Mouse (Mus musculus): ENCODE measurements around the gene Olfr1317. TPM values are rescaled to one million over a fixed set of nuclear protein-coding genes. Genes with fewer than 3 reads are reported as not detected.

Olfr1317 gene
- total RNA-seq (2014; rRNA removed) (not detected in 2 replicates), polyA plus RNA-seq (2015; fragmentation: Nextera tagmentation; extraction: Ambion mirVana) (not detected in 2 replicates)

DNA sequence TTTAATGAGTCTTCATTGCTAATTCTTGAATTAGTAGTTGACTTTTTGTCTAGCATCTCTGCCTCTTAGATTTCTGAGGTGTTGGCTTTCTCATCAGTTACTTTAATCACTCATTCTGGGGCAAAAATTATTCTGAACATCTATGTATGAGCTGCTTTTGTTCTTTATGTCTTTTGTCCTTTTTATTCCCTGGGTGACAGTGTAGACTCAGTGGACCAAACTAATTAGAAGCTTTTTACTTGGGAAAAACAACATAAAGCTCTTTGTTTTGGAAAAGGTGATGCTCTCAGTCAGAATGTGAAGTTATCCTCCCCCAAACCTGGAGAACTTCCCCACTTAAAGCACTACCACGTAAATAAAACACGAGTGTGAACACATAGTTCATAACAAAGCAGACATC, at the start of gene Olfr1317:
Gene Olfr1317, plus strand, starts transcription at position 301 of the 400 bp plus-strand sequence.
- no peaks in the 10 kb centered on the region for H3K9me3 ChIP-seq (ENCODE audit: low read length)
- no peak for TF ChIP-seq CTCF (IDR thresholded peaks at IDR 0.05; ENCODE audit: low read depth)
- no peak within 1 kb of the TSS for H3K4me3 ChIP-seq (ENCODE audit: low read depth, low read length)
- H3K4me1 ChIP-seq (ENCODE audit: insufficient read depth): no peaks in the 10 kb centered on the region
- H3K27me3 ChIP-seq (ENCODE audit: insufficient read depth, low read length): no peaks in the 10 kb centered on the region
- 76% methylated on average over 2 of the region's 2 CpGs for WGBS
- H3K27ac ChIP-seq (ENCODE audit: low read depth, low read length): no peak within 1 kb of the TSS
- no peaks in the 10 kb centered on the region for H3K36me3 ChIP-seq (ENCODE audit: insufficient read depth)
- ATAC-seq (no peak), DNase-seq (no peak)
- H3K4me2 ChIP-seq (ENCODE audit: low read depth): no peak within 1 kb of the TSS
- H3K9ac ChIP-seq: no peak within 1 kb of the TSS

DNA sequence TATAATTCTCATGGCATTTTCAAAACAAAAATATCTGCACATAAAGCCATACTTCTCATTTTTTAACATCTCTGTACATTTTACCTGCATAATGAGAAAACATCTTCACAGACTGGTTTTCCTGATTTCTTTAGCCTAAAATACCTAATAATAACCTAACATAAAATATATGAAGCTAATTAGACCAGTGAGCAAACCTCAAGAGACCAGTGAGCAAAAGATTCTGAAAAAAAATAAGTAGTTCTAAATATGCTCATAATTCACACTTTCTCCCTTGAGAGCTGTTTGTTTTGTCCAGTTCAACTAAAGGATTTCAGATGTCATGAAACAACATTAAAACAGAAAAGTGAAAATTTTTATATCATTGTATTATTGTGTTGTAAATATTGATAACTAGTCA, 43.4 kb upstream of the Olfr1317 start, which contains the start of gene Olfr1314:
Gene Olfr1314, minus strand, starts transcription at position 101 of the 400 bp plus-strand sequence.
- H3K9ac ChIP-seq: no peak within 1 kb of the TSS
- DNase-seq (no peak), ATAC-seq (no peak)
- no peaks in the 10 kb centered on the region for H3K36me3 ChIP-seq (ENCODE audit: insufficient read depth)
- no peaks in the 10 kb centered on the region for H3K4me1 ChIP-seq (ENCODE audit: insufficient read depth)
- H3K4me2 ChIP-seq (ENCODE audit: low read depth): no peak within 1 kb of the TSS
- no peaks in the 10 kb centered on the region for H3K9me3 ChIP-seq (ENCODE audit: low read length)
- H3K27me3 ChIP-seq (ENCODE audit: insufficient read depth, low read length): no peaks in the 10 kb centered on the region
- H3K27ac ChIP-seq (ENCODE audit: low read depth, low read length): no peak within 1 kb of the TSS
- no peak within 1 kb of the TSS for H3K4me3 ChIP-seq (ENCODE audit: low read depth, low read length)
- TF ChIP-seq CTCF (IDR thresholded peaks at IDR 0.05; ENCODE audit: low read depth): no peak

DNA sequence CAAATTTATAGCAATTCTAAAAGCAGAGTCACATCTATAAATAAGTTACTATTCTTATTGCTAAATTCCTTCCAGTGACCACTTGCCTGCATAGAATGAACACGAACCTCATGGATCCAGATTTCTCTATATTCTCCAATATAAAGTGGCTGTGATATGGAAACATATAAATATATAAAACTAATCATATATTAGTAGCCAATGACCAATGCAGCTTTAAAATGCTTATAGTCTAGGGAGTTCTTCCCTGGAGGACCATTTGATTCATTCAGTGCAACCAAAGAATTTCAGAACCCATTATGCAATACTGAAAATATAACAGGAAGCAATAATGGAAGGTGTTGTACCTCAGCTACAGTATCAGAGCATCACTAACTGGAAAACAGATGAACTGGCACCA, 24.8 kb upstream of the Olfr1317 start, which contains the start of gene Olfr1315-ps1:
Gene Olfr1315-ps1, minus strand, starts transcription at position 101 of the 400 bp plus-strand sequence.
- Histone ChIP-seq H3K4me1 (ENCODE audit: insufficient read depth) (no peaks in the 10 kb centered on the region), H3K27ac (ENCODE audit: low read depth, low read length) (no peak within 1 kb of the TSS), H3K27me3 (ENCODE audit: insufficient read depth, low read length) (no peaks in the 10 kb centered on the region), H3K9ac (no peak within 1 kb of the TSS), H3K4me3 (ENCODE audit: low read depth, low read length) (no peak within 1 kb of the TSS), H3K4me2 (ENCODE audit: low read depth) (no peak within 1 kb of the TSS), H3K36me3 (ENCODE audit: insufficient read depth) (no peaks in the 10 kb centered on the region), H3K9me3 (ENCODE audit: low read length) (no peaks in the 10 kb centered on the region)
- DNase-seq (no peak), ATAC-seq (no peak)
- TF ChIP-seq CTCF (IDR thresholded peaks at IDR 0.05; ENCODE audit: low read depth): no peak
- 73% methylated on average over 1 of the region's 1 CpGs for WGBS

DNA sequence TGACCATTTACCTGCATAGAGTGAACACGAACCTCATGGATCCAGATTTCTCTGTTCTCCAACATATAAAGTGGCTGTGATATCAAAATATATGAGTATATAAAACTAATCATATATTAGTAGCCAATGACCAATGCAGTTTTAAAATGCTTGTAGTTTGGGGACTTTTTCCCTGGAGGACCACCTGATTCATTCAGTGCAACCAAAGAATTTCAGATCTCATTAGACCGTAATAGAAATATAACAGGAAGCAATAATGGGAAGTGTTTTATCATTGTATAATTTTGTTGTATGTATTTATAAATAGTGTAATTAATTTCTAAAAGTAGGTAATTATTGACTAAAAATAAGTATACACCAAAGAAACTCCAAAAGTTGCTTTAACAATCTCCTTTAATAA, 5.3 kb upstream of the Olfr1317 start, which contains the start of gene Olfr1316:
Gene Olfr1316, minus strand, starts transcription at position 101 of the 400 bp plus-strand sequence.
- Histone ChIP-seq H3K4me1 (ENCODE audit: insufficient read depth) (no peaks in the 10 kb centered on the region), H3K9ac (no peak within 1 kb of the TSS), H3K27me3 (ENCODE audit: insufficient read depth, low read length) (no peaks in the 10 kb centered on the region), H3K4me2 (ENCODE audit: low read depth) (no peak within 1 kb of the TSS), H3K4me3 (ENCODE audit: low read depth, low read length) (no peak within 1 kb of the TSS), H3K9me3 (ENCODE audit: low read length) (no peaks in the 10 kb centered on the region), H3K27ac (ENCODE audit: low read depth, low read length) (no peak within 1 kb of the TSS), H3K36me3 (ENCODE audit: insufficient read depth) (no peaks in the 10 kb centered on the region)
- no peak for TF ChIP-seq CTCF (IDR thresholded peaks at IDR 0.05; ENCODE audit: low read depth)
- DNase-seq: no peak
- 93% methylated on average over 2 of the region's 2 CpGs for WGBS
- no peak for ATAC-seq

DNA sequence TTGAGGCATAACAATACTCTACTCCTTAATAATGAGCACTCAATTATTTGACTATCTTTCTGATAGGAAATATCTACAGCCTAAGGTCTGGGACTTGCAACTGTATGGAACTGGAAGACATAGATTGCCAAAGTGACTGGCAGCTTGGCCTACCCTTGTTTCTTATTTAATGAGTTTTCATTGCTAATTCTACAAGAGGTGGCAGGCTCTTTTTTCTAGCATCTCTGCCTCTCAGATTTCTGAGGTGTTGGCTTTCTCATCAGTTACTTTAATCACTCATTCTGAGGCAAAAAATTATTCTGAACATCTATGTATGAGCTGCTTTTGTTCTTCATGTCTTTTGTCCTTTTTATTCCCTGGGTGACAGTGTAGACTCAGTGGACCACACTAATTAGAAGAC, 13.8 kb downstream of the Olfr1317 start, which contains the start of gene Olfr1318:
Gene Olfr1318, plus strand, starts transcription at position 301 of the 400 bp plus-strand sequence.
- no peak within 1 kb of the TSS for H3K9ac ChIP-seq
- no peak for ATAC-seq
- no peaks in the 10 kb centered on the region for H3K9me3 ChIP-seq (ENCODE audit: low read length)

More for the DNA sequence above, 13.8 kb downstream of the Olfr1317 start, which contains the start of gene Olfr1318:
- H3K4me3 ChIP-seq (ENCODE audit: low read depth, low read length): no peak within 1 kb of the TSS
- H3K27me3 ChIP-seq (ENCODE audit: insufficient read depth, low read length): no peaks in the 10 kb centered on the region
- no peak for DNase-seq
- no peak for TF ChIP-seq CTCF (IDR thresholded peaks at IDR 0.05; ENCODE audit: low read depth)
- no peaks in the 10 kb centered on the region for H3K4me1 ChIP-seq (ENCODE audit: insufficient read depth)
- no peaks in the 10 kb centered on the region for H3K36me3 ChIP-seq (ENCODE audit: insufficient read depth)
- H3K27ac ChIP-seq (ENCODE audit: low read depth, low read length): no peak within 1 kb of the TSS
- no peak within 1 kb of the TSS for H3K4me2 ChIP-seq (ENCODE audit: low read depth)

Other genes with a start within 250 kb of the Olfr1317 start
- gene Olfr1306, start 224.1 kb upstream of the Olfr1317 start, total RNA-seq (2014; rRNA removed): not detected in 2 replicates
- not detected in 2 replicates for gene Olfr1306, start 224.1 kb upstream of the Olfr1317 start, polyA plus RNA-seq (2015; fragmentation: Nextera tagmentation; extraction: Ambion mirVana)
- gene Olfr1307, start 190.9 kb upstream of the Olfr1317 start, total RNA-seq (2014; rRNA removed): not detected in 2 replicates
- gene Olfr1307, start 190.9 kb upstream of the Olfr1317 start, polyA plus RNA-seq (2015; fragmentation: Nextera tagmentation; extraction: Ambion mirVana): 0.01 TPM in 1 of 2 replicates, not detected in the other
- gene Olfr1308, start 175.4 kb upstream of the Olfr1317 start, total RNA-seq (2014; rRNA removed): not detected in 2 replicates
- gene Olfr1308, start 175.4 kb upstream of the Olfr1317 start, polyA plus RNA-seq (2015; fragmentation: Nextera tagmentation; extraction: Ambion mirVana): not detected in 2 replicates
- not detected in 2 replicates for gene Olfr1309, start 150.0 kb upstream of the Olfr1317 start, total RNA-seq (2014; rRNA removed)
- not detected in 2 replicates for gene Olfr1309, start 150.0 kb upstream of the Olfr1317 start, polyA plus RNA-seq (2015; fragmentation: Nextera tagmentation; extraction: Ambion mirVana)
- gene Olfr1310, start 127.6 kb upstream of the Olfr1317 start, total RNA-seq (2014; rRNA removed): not detected in 2 replicates
- not detected in 2 replicates for gene Olfr1310, start 127.6 kb upstream of the Olfr1317 start, polyA plus RNA-seq (2015; fragmentation: Nextera tagmentation; extraction: Ambion mirVana)
- gene Olfr1311, start 115.9 kb upstream of the Olfr1317 start, total RNA-seq (2014; rRNA removed): not detected in 2 replicates
- not detected in 2 replicates for gene Olfr1311, start 115.9 kb upstream of the Olfr1317 start, polyA plus RNA-seq (2015; fragmentation: Nextera tagmentation; extraction: Ambion mirVana)
- gene Olfr1312, start 90.1 kb upstream of the Olfr1317 start, total RNA-seq (2014; rRNA removed): not detected in 2 replicates
- gene Olfr1312, start 90.1 kb upstream of the Olfr1317 start, polyA plus RNA-seq (2015; fragmentation: Nextera tagmentation; extraction: Ambion mirVana): not detected in 2 replicates
- gene Olfr1313, start 62.5 kb upstream of the Olfr1317 start, total RNA-seq (2014; rRNA removed): not detected in 2 replicates
- gene Olfr1313, start 62.5 kb upstream of the Olfr1317 start, polyA plus RNA-seq (2015; fragmentation: Nextera tagmentation; extraction: Ambion mirVana): not detected in 2 replicates
- not detected in 2 replicates for gene Olfr1314, start 43.5 kb upstream of the Olfr1317 start, total RNA-seq (2014; rRNA removed)
- not detected in 2 replicates for gene Olfr1314, start 43.5 kb upstream of the Olfr1317 start, polyA plus RNA-seq (2015; fragmentation: Nextera tagmentation; extraction: Ambion mirVana)
- gene Olfr1315-ps1, start 24.9 kb upstream of the Olfr1317 start, total RNA-seq (2014; rRNA removed): not detected in 2 replicates
- gene Olfr1315-ps1, start 24.9 kb upstream of the Olfr1317 start, polyA plus RNA-seq (2015; fragmentation: Nextera tagmentation; extraction: Ambion mirVana): not detected in 2 replicates
- gene Olfr1316, start 5.4 kb upstream of the Olfr1317 start, total RNA-seq (2014; rRNA removed): not detected in 2 replicates
- not detected in 2 replicates for gene Olfr1316, start 5.4 kb upstream of the Olfr1317 start, polyA plus RNA-seq (2015; fragmentation: Nextera tagmentation; extraction: Ambion mirVana)
- gene Olfr1318, start 13.9 kb downstream of the Olfr1317 start, total RNA-seq (2014; rRNA removed): not detected in 2 replicates
- gene Olfr1318, start 13.9 kb downstream of the Olfr1317 start, polyA plus RNA-seq (2015; fragmentation: Nextera tagmentation; extraction: Ambion mirVana): 0.05 TPM in 1 of 2 replicates, not detected in the other
- gene Lpcat4, start 99.1 kb downstream of the Olfr1317 start, total RNA-seq (2014; rRNA removed): 23.9 and 27.6 TPM in 2 replicates
- 12.8 and 17.3 TPM in 2 replicates for gene Lpcat4, start 99.1 kb downstream of the Olfr1317 start, polyA plus RNA-seq (2015; fragmentation: Nextera tagmentation; extraction: Ambion mirVana)
- not detected in 2 replicates for gene Nutm1, start 119.0 kb downstream of the Olfr1317 start, total RNA-seq (2014; rRNA removed)
- gene Nutm1, start 119.0 kb downstream of the Olfr1317 start, polyA plus RNA-seq (2015; fragmentation: Nextera tagmentation; extraction: Ambion mirVana): 0.08 and 0.09 TPM in 2 replicates
- 95.1 and 120 TPM in 2 replicates for gene Nop10, start 121.6 kb downstream of the Olfr1317 start, total RNA-seq (2014; rRNA removed)
- 160 and 215 TPM in 2 replicates for gene Nop10, start 121.6 kb downstream of the Olfr1317 start, polyA plus RNA-seq (2015; fragmentation: Nextera tagmentation; extraction: Ambion mirVana)
- 54.4 and 69.3 TPM in 2 replicates for gene Slc12a6, start 125.5 kb downstream of the Olfr1317 start, total RNA-seq (2014; rRNA removed)
- gene Slc12a6, start 125.5 kb downstream of the Olfr1317 start, polyA plus RNA-seq (2015; fragmentation: Nextera tagmentation; extraction: Ambion mirVana): 7.8 and 10.6 TPM in 2 replicates
- 1.9 and 2.9 TPM in 2 replicates for gene Gm21985, start 126.0 kb downstream of the Olfr1317 start, total RNA-seq (2014; rRNA removed)
- gene Gm21985, start 126.0 kb downstream of the Olfr1317 start, polyA plus RNA-seq (2015; fragmentation: Nextera tagmentation; extraction: Ambion mirVana): not detected in 2 replicates
- gene Emc4, start 227.7 kb downstream of the Olfr1317 start, total RNA-seq (2014; rRNA removed): 92.5 and 96.0 TPM in 2 replicates
- gene Emc4, start 227.7 kb downstream of the Olfr1317 start, polyA plus RNA-seq (2015; fragmentation: Nextera tagmentation; extraction: Ambion mirVana): 216 and 251 TPM in 2 replicates
- 22.2 and 23.9 TPM in 2 replicates for gene Katnbl1, start 238.9 kb downstream of the Olfr1317 start, total RNA-seq (2014; rRNA removed)
- 22.1 and 24.3 TPM in 2 replicates for gene Katnbl1, start 238.9 kb downstream of the Olfr1317 start, polyA plus RNA-seq (2015; fragmentation: Nextera tagmentation; extraction: Ambion mirVana)